Mouse (Mus musculus): Measurements from ENCODE around the gene Slc25a48. TPM values are rescaled to one million over a fixed set of nuclear protein-coding genes. Genes with fewer than 3 reads are reported as not detected.
A peak's percentile ranks its signal among the peaks of the same experiment; 100 is the strongest.

Gene Slc25a48
- polyA plus RNA-seq, 1 experiment from 2014 or later: 0.45 TPM

GRCm38 (mm10) chr13:56482146-56482545 is 44.0 kb downstream of the Slc25a48 start, which contains the start of gene Il9:
Gene Il9, minus strand, starts transcription at chr13:56482246.
- Histone ChIP-seq H3K36me3 (no peaks in the 10 kb centered on the region), H3K9ac (no peak within 1 kb of the TSS), H3K27ac (no peak within 1 kb of the TSS), H3K9me3 (replicated peaks) (no peaks in the 10 kb centered on the region), H3K4me1 (0 out of 2 replicates have a peak, but pooled peaks cover 3% of the 10 kb centered on the region), H3K4me3 (replicated peaks) (no peak within 1 kb of the TSS), H3K4me2 (no peak within 1 kb of the TSS), H3K27me3 (no peaks in the 10 kb centered on the region)
- WGBS: 84% methylated on average over 3 of the region's 3 CpGs
- no peak for ATAC-seq (replicated peaks; ENCODE audit: low FRiP score)

- no peaks in the 10 kb centered on the region for H3K27me3 ChIP-seq
- no peaks in the 10 kb centered on the region for H3K9me3 ChIP-seq (replicated peaks)
- no peak overlapping the region for H3K4me2 ChIP-seq
- WGBS: 55% methylated on average over 5 of the region's 5 CpGs
- H3K27ac ChIP-seq: no peak overlapping the region
- H3K4me3 ChIP-seq (replicated peaks): no peak overlapping the region
- ATAC-seq (replicated peaks; ENCODE audit: low FRiP score): no peak
- H3K9ac ChIP-seq: no peak overlapping the region
- no peaks in the 10 kb centered on the region for H3K4me1 ChIP-seq
- H3K36me3 ChIP-seq: no peaks in the 10 kb centered on the region
Observed at GRCm38 (mm10) chr13:56488012-56488411, 49.9 kb downstream of the Slc25a48 start.

- Histone ChIP-seq H3K4me3 (replicated peaks) (no peak overlapping the region), H3K9me3 (replicated peaks) (no peaks in the 10 kb centered on the region), H3K9ac (no peak overlapping the region), H3K27me3 (no peaks in the 10 kb centered on the region), H3K36me3 (no peaks in the 10 kb centered on the region), H3K4me2 (no peak overlapping the region), H3K27ac (no peak overlapping the region), H3K4me1 (no peaks in the 10 kb centered on the region)
- WGBS: 78% methylated on average over 3 of the region's 3 CpGs
- ATAC-seq (replicated peaks; ENCODE audit: low FRiP score): no peak
Observed at GRCm38 (mm10) chr13:56494440-56494839, 56.3 kb downstream of the Slc25a48 start.

- no peak; the same call in 1 of the 2 replicates for ATAC-seq (replicated peaks; ENCODE audit: low FRiP score)
- Histone ChIP-seq H3K27ac (no peak overlapping the region), H3K9ac (no peak overlapping the region), H3K36me3 (no peaks in the 10 kb centered on the region), H3K27me3 (no peaks in the 10 kb centered on the region), H3K4me2 (no peak overlapping the region), H3K4me1 (no peaks in the 10 kb centered on the region), H3K4me3 (replicated peaks) (no peak overlapping the region), H3K9me3 (replicated peaks) (no peaks in the 10 kb centered on the region)
- 38% methylated on average over 3 of the region's 3 CpGs for WGBS
Observed at GRCm38 (mm10) chr13:56500132-56500531, 62.0 kb downstream of the Slc25a48 start.

DNA sequence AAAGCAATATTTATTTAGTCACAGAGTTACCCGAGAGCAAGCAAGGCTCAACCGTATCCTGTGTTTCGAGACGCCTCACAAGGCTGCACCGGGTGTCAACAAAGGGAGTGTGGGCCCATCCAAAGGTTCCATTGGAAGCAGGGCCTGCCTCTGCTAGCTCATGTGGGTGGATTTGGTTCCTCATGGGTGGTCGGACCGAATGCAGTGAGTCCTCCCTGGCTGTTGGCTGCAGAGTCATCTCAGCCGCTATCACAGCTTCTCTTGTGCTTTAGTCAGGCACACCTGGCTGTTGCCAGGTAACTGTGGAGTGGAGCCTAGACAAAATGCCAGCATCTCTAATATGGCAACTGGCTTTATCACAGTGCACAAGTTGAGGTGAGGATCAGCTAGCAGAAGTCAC is 62.5 kb downstream of the Slc25a48 start:
- no peaks in the 10 kb centered on the region for H3K27me3 ChIP-seq
- no peaks in the 10 kb centered on the region for H3K4me1 ChIP-seq
- H3K9ac ChIP-seq: no peak overlapping the region
- no peak overlapping the region for H3K4me2 ChIP-seq
- H3K36me3 ChIP-seq: no peaks in the 10 kb centered on the region
- no peak overlapping the region for H3K4me3 ChIP-seq (replicated peaks)
- H3K9me3 ChIP-seq (replicated peaks): no peaks in the 10 kb centered on the region
- 0 out of 2 replicates have a peak, but pooled peaks have one; percentile 36 for ATAC-seq (replicated peaks; ENCODE audit: low FRiP score)
- no peak overlapping the region for H3K27ac ChIP-seq
- WGBS: 46% methylated on average over 8 of the region's 8 CpGs

DNA sequence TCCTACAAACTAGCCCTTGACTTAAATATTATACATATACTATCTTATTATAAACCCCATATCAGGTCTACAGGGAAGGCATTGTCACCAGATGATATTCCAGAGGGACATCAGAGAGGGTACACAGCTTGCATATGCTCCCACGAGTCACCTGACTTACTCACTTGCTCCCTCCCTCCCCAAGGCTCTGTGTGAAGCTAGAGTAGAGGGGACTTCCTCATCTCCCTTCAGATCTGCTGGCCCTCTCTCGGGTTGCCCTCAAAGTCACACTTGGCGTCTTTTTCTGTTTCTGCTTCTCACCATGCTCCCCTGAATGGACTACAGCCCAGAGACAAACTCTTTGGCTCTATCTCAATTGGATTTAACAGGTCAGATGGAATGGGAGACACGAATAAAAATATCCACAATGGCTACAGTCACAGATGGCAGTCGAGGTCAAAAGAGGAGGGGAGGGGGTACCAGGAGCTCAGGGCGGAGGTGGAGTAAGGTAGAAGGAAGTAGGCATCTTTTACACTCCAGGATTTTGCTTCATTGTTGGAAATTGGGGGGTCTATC is 63.8 kb downstream of the Slc25a48 start:
- Histone ChIP-seq H3K4me2 (no peak overlapping the region), H3K27me3 (no peaks in the 10 kb centered on the region), H3K9ac (no peak overlapping the region), H3K4me3 (replicated peaks) (no peak overlapping the region), H3K9me3 (replicated peaks) (no peaks in the 10 kb centered on the region), H3K4me1 (no peaks in the 10 kb centered on the region), H3K36me3 (no peaks in the 10 kb centered on the region), H3K27ac (no peak overlapping the region)
- ATAC-seq (replicated peaks; ENCODE audit: low FRiP score): no peak
- WGBS: 64% methylated on average over 6 of the region's 6 CpGs

DNA sequence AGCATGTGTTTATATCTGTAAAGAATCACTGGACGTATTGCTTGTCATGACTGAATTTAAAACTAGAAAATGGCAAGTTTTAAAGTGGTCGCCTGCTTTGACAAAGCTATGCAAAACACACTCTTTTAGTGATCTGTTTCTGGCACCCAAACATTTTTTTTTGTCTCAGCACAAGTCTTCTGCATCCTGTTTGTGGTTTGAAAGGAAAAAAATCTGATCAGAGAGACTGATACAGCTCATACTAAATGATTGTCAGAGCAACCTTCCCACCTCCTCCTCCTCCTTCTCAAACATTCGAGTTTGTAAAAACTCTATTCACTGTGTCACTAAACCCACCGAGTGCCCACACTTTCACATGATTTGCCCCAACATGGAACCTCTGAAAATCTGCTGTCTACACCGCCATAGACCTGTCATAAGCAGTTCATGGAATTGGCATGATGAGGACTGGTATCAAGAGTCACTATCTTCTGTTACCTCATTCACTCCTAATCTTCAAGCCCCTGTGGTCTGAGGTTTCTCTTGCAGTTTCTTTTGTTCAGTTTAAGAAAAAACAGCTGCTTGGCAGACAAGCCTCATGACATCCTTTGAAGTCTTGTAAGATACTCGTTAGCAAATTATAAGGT is 68.8 kb downstream of the Slc25a48 start:
- no peak overlapping the region for H3K27ac ChIP-seq
- no peak overlapping the region for H3K9ac ChIP-seq
- no peaks in the 10 kb centered on the region for H3K36me3 ChIP-seq
- ATAC-seq (replicated peaks; ENCODE audit: low FRiP score): no peak
- H3K4me1 ChIP-seq: no peaks in the 10 kb centered on the region
- H3K9me3 ChIP-seq (replicated peaks): no peaks in the 10 kb centered on the region
- H3K4me2 ChIP-seq: no peak overlapping the region
- 76% methylated on average over 6 of the region's 6 CpGs for WGBS
- no peak overlapping the region for H3K4me3 ChIP-seq (replicated peaks)
- no peaks in the 10 kb centered on the region for H3K27me3 ChIP-seq

- whole genome bisulfite sequencing: 80% methylated on average over 2 of the region's 2 CpGs
- ATAC-seq (replicated peaks; ENCODE audit: low FRiP score): no peak
- Histone ChIP-seq H3K9ac (no peak overlapping the region), H3K4me2 (no peak overlapping the region), H3K9me3 (replicated peaks) (no peaks in the 10 kb centered on the region), H3K27me3 (no peaks in the 10 kb centered on the region), H3K4me1 (no peaks in the 10 kb centered on the region), H3K27ac (no peak overlapping the region), H3K4me3 (replicated peaks) (no peak overlapping the region), H3K36me3 (no peaks in the 10 kb centered on the region)
Observed at GRCm38 (mm10) chr13:56509796-56510195, 71.6 kb downstream of the Slc25a48 start.

GRCm38 (mm10) chr13:56513595-56513994 is 75.4 kb downstream of the Slc25a48 start:
- ATAC-seq (replicated peaks; ENCODE audit: low FRiP score): no peak
- H3K4me3 ChIP-seq (replicated peaks): no peak overlapping the region
- H3K9ac ChIP-seq: no peak overlapping the region
- no peak overlapping the region for H3K4me2 ChIP-seq
- H3K27ac ChIP-seq: no peak overlapping the region
- H3K27me3 ChIP-seq: no peaks in the 10 kb centered on the region
- H3K9me3 ChIP-seq (replicated peaks): no peaks in the 10 kb centered on the region
- no peaks in the 10 kb centered on the region for H3K36me3 ChIP-seq
- H3K4me1 ChIP-seq: no peaks in the 10 kb centered on the region

DNA sequence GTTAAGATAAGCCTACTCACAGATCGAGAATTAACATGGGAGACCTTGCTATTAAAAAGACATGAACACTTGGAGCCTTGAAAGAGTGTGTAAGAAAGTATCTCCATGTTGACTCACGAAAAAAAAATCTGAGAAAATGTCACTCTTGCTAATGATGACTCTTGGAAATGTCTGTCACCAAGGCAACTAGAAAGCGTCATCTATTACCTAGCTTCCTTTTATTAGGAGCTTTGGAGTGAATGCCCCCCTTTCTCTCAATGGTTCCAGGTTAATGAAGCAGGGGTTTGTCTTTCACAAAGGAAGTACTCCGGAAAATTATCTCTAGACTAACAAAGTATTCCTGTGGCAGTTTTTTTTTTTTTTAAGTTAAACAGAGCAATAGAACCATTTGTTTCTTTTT is 78.2 kb downstream of the Slc25a48 start:
- WGBS: 72% methylated on average over 4 of the region's 4 CpGs
- Histone ChIP-seq H3K27me3 (no peaks in the 10 kb centered on the region), H3K9ac (no peak overlapping the region), H3K36me3 (no peaks in the 10 kb centered on the region), H3K27ac (no peak overlapping the region), H3K4me3 (replicated peaks) (no peak overlapping the region), H3K9me3 (replicated peaks) (no peaks in the 10 kb centered on the region), H3K4me1 (no peaks in the 10 kb centered on the region), H3K4me2 (no peak overlapping the region)
- no peak for ATAC-seq (replicated peaks; ENCODE audit: low FRiP score)

GRCm38 (mm10) chr13:56516816-56517215 is 78.7 kb downstream of the Slc25a48 start:
- H3K9ac ChIP-seq: no peak overlapping the region
- H3K4me2 ChIP-seq: no peak overlapping the region
- 60% methylated on average over 7 of the region's 7 CpGs for WGBS
- no peaks in the 10 kb centered on the region for H3K36me3 ChIP-seq
- no peaks in the 10 kb centered on the region for H3K4me1 ChIP-seq
- H3K27me3 ChIP-seq: no peaks in the 10 kb centered on the region
- no peaks in the 10 kb centered on the region for H3K9me3 ChIP-seq (replicated peaks)
- no peak for ATAC-seq (replicated peaks; ENCODE audit: low FRiP score)
- H3K27ac ChIP-seq: no peak overlapping the region
- no peak overlapping the region for H3K4me3 ChIP-seq (replicated peaks)

- H3K4me2 ChIP-seq: peak within 1 kb of the TSS; percentile 94
Observed at GRCm38 (mm10) chr13:56522081-56522820, 84.1 kb downstream of the Slc25a48 start, which contains the start of gene Fbxl21. Gene Fbxl21, plus strand, starts transcription at chr13:56522472.

More at GRCm38 (mm10) chr13:56522081-56522820, 84.1 kb downstream of the Slc25a48 start, which contains the start of gene Fbxl21:
- under 1% methylated on average over 56 of the region's 56 CpGs for WGBS
- Histone ChIP-seq H3K9me3 (replicated peaks) (no peaks in the 10 kb centered on the region), H3K27ac (peak within 1 kb of the TSS; percentile 45; the same call in 1 of the 2 replicates), H3K4me1 (no peaks in the 10 kb centered on the region), H3K36me3 (no peaks in the 10 kb centered on the region), H3K4me3 (replicated peaks) (peak within 1 kb of the TSS; percentile 78), H3K9ac (peak within 1 kb of the TSS; percentile 62), H3K27me3 (no peaks in the 10 kb centered on the region)
- peak; percentile 100 for ATAC-seq (replicated peaks; ENCODE audit: low FRiP score)
